Mouse (Mus musculus): Measurements from ENCODE around the gene Ube3c.

The Ube3c gene

DNA sequence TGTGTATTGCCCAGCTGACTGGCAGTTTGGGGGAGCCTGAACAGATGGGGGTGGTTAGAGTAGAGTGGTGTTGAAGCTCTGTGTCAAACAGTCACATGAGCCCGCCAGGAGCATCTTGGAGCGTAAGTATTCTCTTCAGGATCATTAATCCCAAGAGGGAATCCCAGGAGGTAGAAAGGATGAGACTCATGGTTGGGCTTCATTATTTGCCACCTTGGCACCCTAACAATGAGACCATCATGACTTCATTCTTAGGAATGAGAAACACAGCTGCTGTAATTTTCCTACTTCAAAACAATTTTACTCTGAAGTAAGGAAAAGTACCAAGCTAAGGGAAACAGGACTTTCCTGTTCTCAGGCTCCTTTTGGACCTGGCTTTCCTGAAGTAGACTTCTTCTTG lies 156.3 kb downstream of the Ube3c start:
- TF ChIP-seq GATA4 (IDR thresholded peaks at IDR 0.05; ENCODE audit: insufficient replicate concordance, low read length) = no peak
